Mouse (Mus musculus): Measurements from ENCODE around the gene Gm42957.
"Not testable (repeated sequence)": the region's sequence is repeated elsewhere in the genome, so short reads cannot be mapped to it uniquely, and the experiment has no call there.

Gm42957 gene

DNA sequence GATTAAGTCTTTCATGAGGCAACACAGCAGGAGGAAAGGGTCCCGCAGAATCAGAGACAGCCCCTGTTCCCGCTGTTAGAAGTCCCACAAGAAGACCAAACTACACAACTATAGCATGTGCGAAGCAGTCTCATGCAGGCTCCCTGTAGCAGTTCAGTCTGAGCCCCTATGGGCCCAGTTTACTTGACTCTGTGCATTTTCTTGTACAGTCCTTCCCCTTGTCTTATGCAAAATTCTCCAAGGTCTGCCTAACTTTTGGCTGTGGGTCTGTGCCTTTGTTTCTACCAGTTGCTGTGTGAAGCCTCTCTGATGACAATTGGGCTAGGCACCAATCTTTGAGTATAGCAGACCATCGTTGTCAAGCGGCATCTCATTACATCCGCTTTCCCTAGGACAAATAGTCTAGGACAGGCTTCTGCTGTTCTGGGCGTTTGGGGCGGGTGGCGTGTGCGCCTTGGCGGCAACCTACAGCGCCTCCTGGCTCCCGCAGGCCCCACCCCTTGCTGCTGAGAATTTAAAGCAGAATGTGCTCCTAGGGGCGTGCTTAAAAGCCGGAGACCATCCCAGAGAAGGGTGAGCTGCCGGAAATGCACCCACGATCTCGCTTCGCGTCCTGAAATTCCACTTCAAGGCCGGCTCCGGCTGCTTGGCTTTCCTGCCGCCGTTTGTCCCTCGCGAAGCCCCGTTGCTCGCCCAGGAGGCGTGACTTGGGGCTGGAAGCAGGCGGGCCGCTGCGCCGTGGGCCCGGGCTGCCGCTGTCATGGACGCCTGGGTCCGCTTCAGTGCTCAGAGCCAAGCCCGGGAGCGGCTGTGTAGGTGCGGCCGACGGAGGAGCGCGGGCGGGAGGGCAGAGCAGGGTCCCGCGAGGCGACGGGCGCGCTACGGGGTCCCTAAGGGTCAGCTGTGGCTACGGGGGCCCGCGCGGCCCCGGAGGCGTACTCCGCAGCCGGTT is at the start of gene Gm42957, which contains the start of gene Pex11b:
Gene Gm42957, plus strand, starts transcription at position 547 of the 952 bp plus-strand sequence.
Gene Pex11b, plus strand, starts transcription at position 449 of the 952 bp plus-strand sequence.
- DNase-seq (ENCODE audit: low read depth, low spot score), result peak; percentile 97

DNA sequence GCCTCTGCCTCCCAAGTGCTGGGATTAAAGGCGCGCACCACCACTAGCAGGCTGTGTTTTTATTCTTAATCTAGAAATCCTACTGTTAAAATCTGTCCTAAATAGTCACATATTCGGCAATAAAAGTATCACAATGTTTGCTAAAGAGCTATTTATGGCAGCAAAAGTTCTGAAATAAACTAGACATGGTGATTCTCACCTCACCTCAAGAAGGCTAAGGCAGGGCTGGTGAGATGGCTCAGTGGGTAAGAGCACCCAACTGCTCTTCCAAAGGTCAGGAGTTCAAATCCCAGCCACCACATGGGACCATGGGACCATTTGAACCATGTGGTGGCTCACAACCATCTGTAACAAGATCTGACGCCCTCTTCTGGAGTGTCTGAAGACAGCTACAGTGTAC is 44.6 kb upstream of the Gm42957 start:
- DNase-seq (ENCODE audit: low read depth, low spot score), result no peak

DNA sequence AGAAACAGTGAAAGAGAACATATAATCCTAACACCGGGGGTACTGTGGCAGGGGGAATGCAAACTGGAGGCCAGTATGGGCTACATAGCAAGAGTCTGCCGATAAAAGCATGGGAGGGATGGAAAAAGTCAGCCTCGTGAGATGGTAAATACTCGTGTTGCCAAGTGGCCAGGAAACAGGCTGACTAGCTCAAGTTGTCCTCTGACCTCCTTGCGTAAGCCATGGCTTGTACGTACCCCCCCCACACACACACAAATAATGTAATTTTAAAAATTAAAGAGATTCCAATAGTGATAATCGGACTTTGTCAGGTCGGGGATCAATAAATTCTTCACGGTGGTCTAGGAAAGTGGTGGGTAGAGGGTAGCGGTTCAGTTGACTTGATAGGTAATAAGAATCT is 41.9 kb upstream of the Gm42957 start:
- DNase-seq (ENCODE audit: low read depth, low spot score), result no peak

DNA sequence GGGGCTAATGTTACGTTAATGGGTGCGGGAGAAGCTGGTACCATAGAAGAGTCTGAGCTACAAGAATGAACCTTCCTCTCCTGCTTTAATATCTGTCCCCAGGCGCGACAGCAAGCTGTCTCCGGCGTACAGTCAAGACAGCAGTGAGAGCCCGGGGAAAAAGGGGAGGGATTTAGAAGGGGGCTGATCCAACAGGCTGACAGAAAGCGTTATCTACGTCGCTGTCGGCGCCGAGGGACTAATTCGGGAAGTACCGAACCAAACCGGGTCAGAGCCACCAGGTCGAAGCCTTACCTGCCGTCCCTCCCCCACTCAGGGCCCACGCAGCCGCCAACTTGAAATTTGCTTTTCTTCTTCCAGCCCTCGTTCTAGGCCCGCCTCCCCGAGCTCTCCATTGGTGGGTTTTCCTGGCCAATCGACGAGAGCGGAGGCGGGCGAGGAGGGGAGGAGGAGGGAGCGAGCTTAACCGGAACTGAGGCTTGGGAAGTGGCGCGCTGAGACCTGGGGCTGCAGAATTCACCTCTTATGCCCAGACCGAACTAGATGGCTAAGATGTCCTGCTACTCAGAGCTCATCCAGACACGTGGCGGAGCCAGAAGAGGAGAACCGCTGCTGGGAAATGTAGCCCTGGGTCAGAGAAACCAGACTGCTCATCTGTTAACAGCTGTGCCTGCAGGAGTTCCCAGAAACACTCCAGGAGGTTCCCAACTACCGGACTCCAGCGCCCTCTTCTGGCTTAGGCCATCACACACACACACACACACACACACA is 41.3 kb upstream of the Gm42957 start, which contains the start of gene Polr3gl:
Gene Polr3gl, minus strand, starts transcription at position 392 of the 771 bp plus-strand sequence.
- DNase-seq (ENCODE audit: low read depth, low spot score), result peak; percentile 97

DNA sequence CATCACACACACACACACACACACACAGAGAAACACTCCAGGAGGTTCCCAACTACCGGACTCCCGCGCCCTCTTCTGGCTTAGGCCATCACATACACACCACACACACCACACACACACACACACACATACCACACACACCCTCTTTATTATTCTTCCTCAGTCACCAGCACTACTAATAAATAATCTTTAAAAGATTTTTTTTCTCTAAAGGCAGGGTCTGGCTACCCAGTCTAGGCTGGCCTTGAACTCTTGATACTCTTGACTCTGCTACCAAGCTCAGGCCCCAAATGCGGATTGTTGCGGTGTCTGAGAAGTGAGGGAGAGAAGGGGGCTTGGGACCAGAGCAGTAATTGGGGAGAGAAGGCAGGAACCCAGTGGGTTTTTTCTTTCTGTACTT is 40.4 kb upstream of the Gm42957 start:
- no peak for DNase-seq (ENCODE audit: low read depth, low spot score)

DNA sequence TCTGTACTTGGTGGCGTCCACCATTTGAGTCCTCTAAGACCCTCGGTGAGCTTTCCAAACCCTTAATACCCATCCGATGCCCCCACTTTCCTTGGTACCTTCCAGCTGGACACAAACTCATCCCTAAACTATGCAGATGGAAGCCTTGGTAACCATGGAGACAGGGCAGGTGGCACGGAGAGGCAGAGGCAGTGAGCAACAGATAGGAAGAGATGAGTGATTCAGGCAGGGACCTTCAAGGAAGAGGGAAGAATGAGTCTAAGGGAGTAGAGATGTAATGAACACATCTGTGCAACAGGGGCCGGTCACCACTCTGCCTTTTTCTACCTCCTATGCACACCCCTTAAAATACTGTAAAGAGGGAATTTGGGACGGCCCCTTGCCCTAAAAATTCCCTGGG is 39.6 kb upstream of the Gm42957 start:
- no peak for DNase-seq (ENCODE audit: low read depth, low spot score)

DNA sequence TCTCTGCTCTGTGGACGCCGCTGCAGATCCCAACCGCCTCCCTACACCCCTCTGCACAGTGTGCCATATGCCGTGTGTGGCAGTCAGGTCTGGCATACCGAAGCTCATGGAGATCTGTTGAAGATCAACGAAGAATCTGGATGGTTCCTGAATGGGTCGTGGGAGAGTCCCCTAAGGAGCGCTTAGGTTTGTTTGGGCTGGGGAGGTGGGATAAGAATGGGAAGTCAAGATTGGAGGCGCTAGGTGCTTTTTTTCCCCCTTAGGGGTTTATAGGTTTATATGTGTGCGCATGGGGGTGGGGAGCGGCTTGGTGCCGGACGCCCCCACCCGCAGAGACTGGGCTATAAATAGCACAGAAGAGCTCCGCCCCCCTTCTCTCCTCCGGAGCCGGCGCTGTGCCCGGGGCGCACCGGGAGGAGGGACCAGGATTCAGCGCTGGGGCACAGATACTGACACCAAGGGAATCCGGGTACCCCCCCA is 39.0 kb upstream of the Gm42957 start, which contains the start of gene Ankrd34a:
Gene Ankrd34a, plus strand, starts transcription at position 409 of the 480 bp plus-strand sequence.
- no peak for DNase-seq (ENCODE audit: low read depth, low spot score)

DNA sequence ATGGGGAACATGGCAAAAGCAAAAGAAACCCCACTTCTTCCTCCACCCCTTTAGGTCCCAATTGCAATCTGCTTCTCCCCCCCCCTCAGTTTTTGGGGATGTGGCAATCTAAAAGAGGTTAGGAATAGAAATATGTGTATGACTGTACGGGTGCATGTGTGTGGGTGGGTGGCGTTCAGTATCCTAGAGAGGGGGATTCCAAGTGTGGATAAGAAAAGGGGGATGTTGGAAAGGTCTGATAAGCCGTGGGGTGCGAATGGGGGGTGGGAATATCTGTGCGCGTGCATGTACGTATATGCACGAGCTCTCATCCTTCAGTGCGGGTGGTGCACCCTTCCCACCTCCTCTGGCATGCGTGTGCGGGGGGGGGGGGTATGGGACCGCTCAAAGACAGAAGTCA is 38.4 kb upstream of the Gm42957 start:
- DNase-seq (ENCODE audit: low read depth, low spot score), result no peak

DNA sequence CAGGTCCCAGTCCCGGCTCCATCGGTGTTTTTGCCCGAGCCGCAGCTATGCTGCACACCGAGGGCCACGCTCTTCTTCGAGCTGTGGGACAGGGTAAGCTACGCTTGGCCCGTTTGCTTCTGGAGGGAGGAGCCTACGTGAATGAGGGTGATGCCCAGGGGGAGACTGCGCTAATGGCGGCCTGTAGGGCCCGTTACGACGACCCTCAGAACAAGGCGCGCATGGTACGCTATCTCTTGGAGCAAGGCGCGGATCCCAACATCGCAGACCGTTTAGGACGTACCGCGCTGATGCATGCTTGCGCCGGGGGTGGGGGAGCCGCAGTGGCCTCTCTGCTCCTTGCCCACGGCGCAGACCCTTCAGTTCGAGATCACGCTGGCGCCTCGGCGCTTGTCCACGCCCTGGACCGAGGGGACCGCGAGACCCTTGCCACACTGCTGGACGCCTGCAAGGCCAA is 37.8 kb upstream of the Gm42957 start:
- DNase-seq (ENCODE audit: low read depth, low spot score), result peak; percentile 52

DNA sequence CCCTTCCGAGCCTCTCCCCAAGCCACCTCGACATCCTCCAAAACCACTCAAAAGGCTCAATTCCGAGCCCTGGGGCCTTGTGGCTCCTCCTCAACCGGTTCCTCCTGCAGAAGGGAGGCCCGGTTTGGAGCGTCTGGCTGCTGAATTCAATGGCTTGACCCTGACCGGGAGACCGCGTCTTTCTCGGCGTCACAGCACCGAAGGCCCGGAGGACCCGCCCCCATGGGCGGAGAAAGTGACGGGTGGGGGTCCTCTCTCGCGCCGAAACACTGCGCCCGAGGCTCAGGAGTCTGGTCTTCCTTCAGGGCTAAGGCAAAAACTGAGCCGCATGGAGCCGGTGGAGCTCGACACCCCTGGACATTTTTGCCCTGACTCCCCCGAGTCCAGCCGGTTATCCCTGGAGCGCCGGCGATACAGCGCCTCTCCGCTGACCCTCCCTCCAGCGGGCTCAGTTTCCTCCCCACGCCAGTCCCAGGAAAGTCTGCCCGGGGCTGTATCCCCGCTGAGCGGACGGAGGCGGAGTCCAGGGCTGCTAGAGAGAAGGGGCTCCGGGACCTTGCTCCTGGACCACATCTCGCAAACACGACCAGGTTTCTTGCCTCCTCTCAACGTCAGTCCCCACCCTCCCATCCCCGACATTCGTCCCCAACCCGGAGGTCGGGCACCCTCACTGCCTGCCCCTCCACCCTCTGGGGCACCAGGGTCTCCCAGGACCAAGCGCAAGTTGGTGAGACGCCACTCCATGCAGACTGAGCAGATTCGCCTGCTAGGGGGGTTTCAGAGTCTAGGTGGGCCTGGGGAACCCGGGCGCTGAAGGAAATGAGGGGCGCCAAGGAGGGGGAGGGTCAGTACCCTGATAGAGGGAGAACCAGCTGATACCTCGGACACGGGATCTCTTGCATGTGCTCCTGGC is 36.9 kb upstream of the Gm42957 start:
- DNase-seq (ENCODE audit: low read depth, low spot score), result peak; percentile 70

DNA sequence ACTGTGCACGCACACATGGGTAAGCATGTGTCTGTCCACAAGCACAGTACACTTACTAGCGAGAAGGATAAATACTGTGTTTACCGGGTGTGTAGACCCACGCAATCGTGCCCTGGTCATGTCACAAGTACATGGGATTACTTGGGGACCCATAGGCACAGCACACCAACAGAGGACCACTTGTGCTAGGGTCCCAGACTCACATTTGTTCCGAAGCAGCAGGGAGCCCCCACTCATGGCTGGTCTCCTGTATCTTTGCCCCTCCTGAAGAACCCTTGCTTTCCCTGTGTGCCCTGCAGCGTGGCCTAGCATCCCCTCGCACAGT is 36.2 kb upstream of the Gm42957 start:
- DNase-seq (ENCODE audit: low read depth, low spot score), result no peak

DNA sequence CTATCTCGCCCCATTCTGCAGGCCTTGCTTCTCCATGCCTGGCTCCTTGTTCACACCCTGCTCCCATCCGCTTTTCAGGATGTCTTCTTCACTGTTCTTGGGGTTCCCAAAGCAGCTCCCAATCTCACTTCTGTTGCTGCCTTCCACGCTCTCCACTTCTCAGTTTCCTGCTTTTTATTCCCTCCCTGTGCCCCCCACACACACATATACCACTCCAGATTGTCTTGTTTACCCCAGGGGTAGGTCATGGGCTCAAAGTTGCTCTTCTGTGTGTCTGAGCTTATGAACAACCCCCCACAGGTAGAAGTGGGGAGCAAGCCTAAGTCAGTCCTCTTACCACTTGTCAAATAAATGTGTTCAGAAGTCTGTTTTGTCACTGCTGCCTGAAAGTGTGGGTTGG is 35.9 kb upstream of the Gm42957 start:
- no peak for DNase-seq (ENCODE audit: low read depth, low spot score)

DNA sequence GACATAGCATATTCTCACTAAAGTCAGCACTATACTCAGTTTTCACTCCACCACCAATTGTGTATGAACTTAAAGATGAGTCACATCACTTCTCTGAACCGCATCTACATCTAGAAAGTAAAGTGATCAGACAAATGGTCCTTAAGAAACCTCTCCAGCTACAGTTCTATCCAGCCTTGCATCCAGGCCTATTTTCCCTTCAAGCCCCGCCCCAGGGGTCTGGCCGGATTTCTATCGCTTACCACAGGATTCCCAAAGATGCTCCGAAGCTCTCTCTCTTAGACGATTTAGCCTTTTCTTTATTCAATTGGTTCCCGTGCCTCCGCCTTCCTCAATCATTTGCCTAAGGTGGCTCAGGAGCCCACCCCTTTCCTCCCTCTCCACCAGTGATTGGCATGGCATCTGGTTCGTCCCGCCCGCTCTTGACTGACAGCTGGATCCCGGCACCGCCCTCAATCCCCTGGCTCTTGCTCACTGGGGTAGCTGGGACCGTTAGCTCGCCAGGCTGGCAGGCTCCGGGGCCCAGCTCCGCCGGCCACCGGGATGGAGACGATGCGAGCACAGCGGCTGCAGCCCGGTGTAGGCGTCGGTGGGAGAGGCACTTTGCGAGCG is 34.5 kb upstream of the Gm42957 start, which contains the start of gene Lix1l:
Gene Lix1l, plus strand, starts transcription at position 511 of the 612 bp plus-strand sequence.
- DNase-seq (ENCODE audit: low read depth, low spot score), result peak; percentile 99

DNA sequence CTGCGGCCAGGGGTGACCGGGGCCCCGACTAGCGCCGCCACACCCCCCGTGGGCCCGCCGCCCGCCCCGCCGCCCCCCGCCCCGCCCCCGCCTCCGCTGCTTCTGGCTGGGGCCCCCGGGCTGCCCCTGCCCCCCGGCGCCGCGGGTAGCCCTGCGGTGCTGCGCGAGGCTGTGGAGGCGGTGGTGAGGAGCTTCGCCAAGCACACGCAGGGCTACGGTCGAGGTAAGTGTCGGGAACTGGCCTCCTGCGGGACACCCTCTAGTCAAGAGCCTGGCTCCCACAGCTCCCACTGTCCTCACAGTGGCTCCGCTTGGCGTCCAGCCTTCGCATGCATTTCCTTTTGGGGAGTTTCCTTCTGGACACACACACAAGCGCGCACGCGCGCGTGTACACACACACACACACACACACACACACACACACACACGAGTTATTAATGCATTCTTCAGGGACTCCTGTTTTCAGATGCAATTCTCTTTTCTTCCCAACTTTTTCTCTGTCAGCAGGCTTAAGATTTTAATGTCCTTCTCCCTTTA is 34.0 kb upstream of the Gm42957 start:
- peak; percentile 34 for DNase-seq (ENCODE audit: low read depth, low spot score)

DNA sequence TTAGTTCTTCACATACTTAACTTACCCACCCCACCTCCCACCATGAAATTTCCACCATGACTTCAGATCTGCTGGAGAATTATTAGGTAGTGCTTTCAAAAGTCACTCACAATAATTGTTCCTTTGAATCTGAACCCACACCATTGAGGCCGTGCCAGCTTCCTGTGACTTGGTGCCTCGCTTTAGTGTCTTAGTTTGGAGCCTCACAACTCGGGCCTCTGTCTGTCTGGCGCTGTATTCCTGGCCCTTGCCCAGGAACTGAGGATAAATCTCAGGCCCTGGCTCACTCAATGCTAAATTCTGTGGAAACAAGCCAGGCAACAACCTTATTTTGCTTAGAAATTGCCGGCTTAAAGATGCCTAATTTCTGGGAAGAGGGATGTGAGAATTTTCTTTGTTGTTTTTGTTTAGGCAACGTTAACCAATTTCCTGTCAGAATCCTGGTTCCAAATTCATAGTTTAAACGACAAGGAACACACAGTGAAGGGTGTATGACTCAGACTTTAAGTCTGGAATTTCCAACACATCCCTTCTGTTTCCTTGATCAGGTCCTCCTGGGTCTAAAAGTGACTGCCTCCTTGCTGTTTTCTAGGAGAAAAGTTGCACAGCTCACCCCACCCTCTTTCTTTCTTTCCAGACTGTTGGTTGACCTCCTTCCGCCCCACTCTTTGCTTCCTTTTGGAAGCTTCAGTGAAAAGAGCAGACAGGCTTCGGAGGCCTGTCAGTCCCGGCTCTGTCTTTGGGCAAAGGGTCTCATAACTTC is 33.2 kb upstream of the Gm42957 start:
- no peak for DNase-seq (ENCODE audit: low read depth, low spot score)

DNA sequence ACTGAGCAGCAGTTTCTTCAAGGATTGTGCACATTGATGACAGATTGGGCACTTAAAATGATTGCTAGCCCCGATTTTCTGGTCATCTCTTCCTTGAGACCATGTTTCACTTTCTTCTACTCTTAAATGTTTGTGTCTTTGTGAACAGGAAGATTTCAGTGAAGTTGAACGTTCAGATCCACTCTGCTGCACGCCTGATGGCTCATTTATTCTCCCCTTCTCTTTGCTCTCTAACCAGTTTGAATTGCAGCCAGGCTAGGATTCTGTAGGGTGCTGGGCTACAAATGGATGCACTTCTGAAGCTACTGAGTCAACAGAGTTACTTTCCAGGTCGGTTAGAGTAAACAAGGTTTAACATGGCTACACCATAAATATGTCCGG is 32.6 kb upstream of the Gm42957 start:
- no peak for DNase-seq (ENCODE audit: low read depth, low spot score)

DNA sequence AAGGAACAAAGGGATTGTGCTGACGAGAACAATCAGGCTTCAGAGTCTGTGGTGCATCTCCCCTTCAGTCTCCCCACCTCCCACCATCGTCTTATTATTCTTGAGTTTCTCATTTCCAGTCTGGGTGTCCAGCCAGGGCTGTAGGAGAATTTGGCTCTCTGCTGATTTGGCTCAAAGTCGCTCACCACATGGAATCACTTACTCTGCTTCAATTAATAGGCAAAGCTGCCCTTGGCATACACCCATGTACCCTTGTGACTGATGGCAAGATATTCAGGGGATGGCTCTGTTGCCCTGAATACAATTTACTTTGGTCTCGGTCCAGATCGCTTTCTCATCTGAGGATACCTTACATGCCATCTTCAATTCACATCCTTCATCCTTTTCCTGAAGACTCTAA is 32.0 kb upstream of the Gm42957 start:
- DNase-seq (ENCODE audit: low read depth, low spot score), result no peak

DNA sequence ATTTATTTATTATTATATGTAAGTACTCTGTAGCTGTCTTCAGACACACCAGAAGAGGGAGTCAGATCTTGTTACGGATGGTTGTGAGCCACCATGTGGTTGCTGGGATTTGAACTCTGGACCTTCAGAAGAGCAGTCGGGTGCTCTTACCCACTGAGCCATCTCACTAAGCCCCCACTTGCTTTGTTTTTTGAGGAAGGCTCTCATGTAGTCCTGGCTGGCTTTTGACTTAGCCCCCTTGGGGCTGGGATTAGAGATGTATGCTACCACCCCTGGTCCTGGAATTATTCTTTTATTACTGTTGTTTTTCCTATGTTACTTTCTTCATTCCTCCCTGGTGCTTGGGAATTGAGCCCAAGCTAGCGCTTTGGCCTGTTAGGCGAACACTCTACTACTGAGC is 29.3 kb upstream of the Gm42957 start:
- not testable (repeated sequence) for DNase-seq (ENCODE audit: low read depth, low spot score)

DNA sequence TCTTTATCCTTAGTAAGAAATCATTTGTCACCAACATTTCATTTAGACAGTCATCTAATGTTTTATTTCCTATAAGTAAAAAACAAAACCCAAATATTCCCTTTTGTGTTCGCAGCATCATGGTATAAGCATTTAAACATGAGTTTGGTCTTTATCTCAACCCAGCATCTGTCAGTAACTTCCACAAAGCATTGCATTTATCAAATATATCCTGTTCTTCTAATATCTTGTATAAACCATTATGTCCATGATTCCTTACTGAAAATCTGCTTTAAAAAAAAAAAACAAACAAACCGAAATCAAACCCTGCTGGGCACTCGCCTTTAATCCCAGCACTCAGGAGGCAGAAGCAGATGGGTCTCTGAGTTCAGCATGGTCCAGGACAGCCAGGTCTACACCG is 28.7 kb upstream of the Gm42957 start:
- no peak for DNase-seq (ENCODE audit: low read depth, low spot score)

DNA sequence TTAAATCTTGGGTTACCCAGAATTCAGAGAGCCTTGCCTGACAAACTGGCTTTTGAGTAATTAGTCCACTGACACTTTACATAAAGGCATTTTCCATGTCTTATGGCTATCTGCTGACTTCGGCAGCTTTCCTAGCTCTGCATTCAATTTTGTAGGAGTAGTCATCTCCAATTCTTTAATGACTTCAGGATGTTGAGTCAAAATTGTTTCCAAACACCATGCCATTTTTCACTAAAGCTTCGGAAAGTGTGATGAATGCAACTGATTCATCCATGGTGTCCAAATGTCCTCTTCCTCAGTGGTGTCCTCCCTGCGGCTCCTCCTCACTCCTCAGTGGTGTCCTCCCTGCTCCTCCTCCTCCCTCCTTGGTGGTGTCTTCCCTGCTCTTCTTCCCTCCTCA is 17.3 kb upstream of the Gm42957 start:
- DNase-seq (ENCODE audit: low read depth, low spot score), result no peak

Measured in ZHBTc4 (cell line).